Mouse (Mus musculus) frontal cortex, postnatal 10 days (tissue): ENCODE measurements around the gene Gm45837.

Experiments
- DNase-seq, 2 experiments: peaks; one replicate each; pipeline ENCODE4 v3.0.0; 2022; ENCODE audit warnings: low spot score in 2 of 2, mixed read lengths in 1 of 2

Gm45837 gene

DNA sequence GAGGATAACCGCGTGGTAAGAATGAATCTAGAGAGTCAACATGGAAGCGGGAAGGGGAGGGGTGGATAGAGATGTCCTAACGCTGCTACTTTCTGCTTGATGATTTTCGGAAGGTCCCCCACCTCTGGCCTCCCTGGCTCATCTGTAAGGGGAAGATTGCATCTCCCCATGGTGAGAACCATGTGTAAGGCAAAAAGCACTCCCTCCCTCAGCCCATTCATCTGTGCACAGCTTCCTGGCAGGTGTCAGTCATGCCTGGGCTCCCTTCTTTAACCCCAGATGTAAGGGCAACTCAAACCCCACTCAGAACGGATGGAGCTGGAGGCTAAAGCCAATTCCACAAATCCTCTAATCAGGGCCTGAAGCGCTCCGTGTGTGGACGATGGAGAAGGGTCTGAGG lies 89.0 kb downstream of the Gm45837 start:
- no peak for DNase-seq

DNA sequence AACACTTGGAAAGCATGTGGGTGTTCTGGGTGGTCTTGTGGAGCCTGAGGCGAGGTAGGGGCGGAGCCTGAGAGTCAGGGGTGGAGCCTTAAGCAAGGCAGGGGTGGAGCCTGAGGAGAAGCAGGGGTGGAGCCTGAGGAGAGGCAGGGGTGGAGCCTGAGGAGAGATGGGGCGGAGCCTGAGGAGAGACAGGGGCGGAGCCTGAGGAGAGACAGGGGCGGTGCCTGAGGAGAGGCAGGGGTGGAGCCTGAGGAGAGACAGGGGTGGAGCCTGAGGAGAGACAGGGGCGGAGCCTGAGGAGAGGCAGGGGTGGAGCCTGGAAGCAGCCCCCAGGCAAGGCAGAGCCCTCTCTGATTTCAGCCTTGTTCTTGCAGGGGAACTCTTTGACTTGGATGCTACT lies 90.5 kb downstream of the Gm45837 start:
- no peak for DNase-seq

DNA sequence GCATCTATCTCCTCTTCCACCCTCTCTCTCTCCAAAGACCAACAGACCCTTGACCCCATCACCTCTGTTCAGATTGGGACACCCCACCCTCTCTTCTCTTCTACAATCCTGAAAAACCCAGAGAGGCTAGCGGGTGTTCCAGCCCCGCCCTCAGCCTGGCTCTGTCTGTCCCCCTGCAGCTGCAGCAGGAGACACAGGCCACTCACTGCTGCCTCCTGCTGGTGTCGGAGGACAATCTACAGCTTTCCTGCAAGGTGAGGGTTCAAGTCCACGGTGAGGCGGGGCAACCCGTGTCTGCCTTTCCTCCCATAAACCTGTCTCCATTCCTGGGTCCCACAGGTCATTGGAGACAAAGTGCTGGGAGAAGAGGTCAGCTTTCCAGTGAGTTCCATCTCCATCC lies 91.0 kb downstream of the Gm45837 start:
- DNase-seq: no peak

DNA sequence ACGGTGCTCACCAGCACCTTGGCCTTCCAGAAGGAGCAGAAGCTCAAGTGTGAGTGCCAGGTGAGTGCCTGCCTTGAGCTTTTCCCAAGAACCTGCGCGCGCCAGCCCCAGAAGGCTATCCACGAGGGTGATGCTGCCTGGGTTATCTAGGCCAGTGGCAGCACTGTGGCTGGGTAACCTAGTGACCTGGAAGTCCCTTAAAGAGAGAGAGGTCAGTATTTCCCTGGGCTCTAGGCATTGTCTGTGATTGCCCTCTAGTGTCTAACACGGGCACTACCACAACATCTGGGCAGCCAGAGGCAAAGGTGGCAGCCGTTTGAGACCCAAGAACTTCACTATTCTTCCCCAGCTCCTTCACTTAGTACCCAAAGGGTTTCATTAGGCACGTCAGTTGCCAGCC lies 92.7 kb downstream of the Gm45837 start:
- DNase-seq: peak in 1 of 2 experiments; percentile 46

DNA sequence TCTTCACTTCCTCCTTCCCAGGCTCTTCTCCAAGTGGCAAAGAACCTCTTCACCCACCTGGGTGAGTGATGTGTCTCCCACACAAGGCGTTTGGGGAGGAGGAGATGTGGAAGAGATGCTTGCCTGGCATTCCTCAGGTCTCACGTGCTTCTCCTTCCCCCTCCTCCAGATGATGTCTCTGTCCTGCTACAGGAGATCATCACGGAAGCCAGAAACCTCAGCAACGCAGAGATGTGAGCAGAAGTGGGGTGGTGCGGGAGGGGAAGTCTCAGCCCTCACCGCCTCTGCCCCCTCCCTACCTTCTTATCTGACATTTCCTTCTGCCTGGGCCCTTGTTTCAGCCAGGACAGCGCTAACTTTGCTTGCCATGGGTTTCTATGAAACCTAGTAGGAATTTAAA lies 93.1 kb downstream of the Gm45837 start:
- DNase-seq: no peak

DNA sequence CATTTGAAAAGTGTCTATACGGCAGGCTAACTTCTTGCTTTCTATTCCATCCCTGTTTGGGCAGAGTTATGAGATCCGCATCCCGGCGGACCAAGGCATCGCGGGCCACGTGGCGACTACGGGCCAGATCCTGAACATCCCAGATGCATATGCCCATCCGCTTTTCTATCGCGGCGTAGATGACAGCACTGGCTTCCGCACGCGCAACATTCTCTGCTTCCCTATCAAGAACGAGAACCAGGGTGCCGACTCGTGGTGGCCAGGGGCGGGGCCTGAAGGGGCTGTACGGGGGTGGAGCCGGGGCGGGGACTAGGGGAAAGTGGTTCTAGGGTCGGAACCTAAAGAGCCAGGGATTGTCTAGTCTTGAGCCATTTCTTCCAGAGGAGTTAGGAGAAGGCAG lies 93.8 kb downstream of the Gm45837 start:
- DNase-seq: no peak

DNA sequence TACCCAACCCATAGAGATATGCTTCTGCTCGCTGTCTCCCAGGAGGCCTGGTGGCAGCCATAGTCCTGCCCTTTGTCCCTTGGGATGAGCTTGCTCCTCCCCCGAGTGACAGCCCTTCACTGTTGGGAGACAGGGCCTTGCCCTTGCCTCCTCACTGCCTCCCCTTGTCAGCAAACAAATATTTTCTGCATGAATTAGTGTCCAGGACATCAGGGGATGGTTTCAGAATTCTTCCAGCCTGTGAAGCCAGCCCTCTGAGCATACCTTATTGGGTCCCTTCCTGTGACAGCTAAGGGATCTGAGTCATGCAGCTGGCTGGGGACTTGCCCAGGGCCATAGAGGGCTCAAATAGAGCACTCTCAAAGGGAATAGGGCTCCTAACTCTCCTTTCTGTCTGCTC lies 98.5 kb downstream of the Gm45837 start:
- no peak for DNase-seq

DNA sequence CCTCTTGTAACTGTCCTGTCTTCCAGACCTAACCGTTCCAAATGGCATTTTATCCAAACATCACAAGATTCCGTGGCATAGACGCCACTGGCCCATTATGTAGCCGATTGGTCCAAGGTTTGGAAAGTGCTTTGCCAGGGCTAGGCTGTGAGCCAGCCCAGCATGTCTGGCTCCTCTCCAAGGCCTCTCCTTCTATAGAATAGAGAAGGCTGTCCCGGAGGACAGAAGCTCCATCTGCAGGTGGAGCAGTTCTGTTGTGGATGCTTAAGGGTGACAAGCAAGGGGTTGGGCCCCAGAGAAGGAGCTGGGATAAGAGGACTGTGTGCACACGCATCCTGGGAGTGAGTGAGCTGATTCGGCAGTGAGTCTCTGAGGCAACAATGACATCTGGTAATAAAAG lies 103.0 kb downstream of the Gm45837 start:
- DNase-seq: no peak

DNA sequence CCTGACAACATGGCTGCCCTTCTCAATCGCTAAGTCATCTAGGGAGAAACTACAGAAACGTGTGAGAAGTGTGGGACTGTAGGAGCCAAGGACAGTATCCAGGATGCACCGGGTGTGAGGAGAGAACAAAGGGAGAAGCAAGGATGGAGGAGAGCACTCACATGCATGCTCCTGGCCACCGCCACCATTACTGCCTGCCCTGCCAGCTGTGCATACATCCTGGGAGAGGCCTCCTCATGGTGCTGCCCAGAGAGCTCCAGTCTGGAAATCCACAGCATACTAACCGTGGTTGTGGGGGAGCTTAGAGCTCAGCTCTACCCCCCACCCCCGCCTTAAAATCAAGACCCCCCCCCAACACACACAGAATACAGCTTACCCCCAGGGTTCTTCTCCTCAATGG lies 104.1 kb downstream of the Gm45837 start:
- DNase-seq: no peak

DNA sequence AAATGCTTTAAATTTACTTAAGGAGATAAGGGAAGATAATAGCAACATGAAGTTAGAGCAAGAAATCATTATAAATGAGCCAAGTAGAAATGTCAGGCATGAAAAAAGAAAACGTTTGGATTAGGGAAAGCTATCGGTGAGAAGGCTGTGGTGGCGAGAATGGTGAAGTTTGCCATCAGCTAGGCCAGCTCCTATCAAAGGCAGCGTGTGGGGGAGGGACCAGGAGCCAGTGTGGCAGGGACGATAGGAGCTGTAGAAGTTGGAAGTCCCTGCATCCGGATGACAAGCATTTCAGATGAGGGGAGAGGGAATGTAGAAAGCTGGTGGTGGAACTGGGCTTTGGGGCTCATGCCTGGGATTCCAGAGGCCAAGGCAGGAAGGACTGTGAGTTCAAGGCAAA lies 104.6 kb downstream of the Gm45837 start:
- DNase-seq: no peak

DNA sequence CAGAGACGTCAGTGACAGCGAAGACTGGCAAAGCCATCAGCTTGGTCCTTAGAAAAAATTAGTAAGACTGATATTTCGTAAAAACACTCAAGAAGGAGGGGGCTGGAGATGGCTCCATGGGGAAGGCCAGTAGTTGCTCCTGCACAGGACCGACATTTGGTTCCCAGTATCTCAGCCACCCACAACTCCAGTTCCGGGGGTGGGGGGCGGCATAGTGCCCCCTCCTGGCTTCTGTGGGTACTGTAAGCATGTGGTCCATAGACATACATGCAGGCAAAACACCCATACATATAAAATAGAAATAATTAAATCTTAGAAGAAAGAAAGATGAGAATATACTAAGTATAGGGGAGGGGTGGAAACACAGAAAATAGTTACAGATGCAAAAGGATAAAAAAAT lies 105.8 kb downstream of the Gm45837 start:
- no peak for DNase-seq

DNA sequence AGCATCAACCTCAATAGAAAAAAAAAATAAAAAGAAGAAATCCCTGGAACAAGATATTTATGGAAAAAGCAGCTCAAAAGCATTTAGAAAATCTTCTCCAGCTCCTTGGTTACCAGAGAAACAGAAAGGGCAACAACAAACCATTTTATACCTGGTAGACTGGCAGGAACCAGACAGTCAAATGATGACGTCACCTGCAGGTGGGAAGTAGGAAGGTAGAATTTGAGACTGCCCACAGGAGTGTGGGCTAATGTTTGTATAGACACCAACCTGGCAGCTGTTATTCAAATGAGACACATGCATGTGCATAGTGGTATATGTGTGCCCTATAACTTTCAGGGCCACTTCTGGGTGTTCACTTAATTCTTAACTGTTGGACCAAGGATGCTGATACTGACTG lies 111.0 kb downstream of the Gm45837 start:
- DNase-seq: no peak

DNA sequence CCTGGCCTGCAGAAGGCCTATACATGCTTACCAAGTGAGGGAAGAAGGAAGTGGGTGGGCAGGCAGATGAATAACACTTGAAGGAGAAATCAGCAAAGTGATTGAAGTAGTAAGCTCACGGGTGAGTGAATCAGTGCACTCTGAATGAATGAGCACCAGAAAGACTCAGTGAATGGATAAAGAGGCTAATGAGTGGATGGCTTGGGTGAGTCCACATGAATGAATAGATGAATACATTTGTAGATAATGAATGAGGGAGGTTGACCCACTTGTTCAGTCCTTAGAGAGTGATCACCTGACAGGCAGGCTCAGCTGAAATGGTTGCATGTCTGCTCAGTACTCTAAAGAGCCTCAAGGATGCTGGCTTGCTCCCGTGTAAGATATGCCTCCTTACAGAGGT lies 112.5 kb downstream of the Gm45837 start:
- DNase-seq: no peak

DNA sequence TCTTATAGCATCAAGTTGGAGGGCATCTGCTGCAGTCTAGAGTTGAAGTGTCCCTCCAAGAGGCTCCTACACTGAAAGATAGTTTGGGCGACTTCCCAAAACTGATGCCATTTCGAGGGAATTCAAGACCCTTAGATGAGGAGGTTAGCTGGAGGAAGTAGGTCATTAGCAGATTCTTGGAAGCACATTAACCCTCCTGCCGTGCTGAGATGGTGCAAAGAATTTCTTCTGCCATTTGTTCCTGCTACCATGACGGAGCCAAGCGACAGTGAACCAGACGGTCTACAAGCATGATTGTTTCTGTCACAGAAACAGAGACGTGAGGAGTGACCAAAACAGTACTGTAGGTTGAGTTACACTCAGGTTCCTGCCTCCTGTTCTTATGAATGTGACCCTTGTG lies 115.8 kb downstream of the Gm45837 start:
- DNase-seq: no peak

DNA sequence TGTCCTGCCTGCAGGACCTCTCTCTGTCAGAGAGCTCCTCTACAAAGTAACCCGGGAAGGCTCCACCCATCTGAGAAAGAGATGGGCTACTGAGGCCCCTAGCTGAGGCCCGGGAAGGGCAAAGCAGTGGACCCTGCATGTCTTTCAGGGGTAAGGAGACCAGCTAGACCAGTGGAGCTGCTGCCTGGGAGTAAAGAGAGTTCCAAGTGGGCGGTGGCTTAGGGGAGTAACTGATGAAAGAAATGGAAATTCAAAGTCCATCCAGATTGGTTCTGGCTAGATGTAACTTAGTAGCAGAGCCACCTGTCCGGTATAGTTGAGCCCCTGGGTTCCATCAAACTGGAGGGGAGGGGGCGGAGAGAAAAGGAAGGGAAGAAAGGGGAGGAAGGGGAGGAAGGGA lies 123.7 kb downstream of the Gm45837 start:
- DNase-seq: no peak

DNA sequence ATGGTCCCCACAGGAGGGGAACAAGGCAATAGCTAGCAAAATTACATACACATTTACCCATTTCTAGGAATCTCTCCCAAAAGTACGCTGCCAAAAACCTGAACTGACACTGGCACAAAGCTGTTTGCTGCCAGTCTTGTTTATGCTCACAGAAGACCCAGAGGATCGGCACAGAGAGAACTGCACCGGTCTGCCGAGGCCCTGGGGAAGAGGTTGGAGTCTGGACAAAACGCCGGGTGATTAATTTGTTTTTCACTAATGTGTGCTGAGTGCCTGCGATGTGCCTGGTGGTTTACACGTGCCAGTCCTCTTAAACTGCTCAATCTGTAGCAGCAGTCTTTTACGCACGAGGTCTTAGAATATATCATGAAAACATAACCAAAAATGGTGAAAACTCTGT lies 124.4 kb downstream of the Gm45837 start:
- DNase-seq: no peak

DNA sequence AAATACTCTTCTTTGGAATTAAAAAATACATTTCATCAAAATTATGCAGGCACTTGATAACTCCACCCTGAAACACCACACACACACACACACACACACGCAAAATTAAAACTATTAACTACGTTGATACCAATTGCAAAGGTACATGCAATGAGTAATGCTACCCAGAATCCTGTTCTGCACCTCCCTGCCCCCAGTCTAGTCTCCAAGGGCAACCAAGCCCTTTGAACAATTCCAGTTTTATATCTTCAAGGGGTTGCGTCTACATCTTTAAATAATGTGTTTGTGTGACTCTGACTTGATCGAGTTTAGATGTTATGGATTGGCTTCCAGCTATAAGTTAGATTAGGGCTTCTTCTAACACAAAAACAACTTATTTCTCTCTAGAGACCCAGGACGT lies 124.8 kb downstream of the Gm45837 start:
- DNase-seq: no peak

DNA sequence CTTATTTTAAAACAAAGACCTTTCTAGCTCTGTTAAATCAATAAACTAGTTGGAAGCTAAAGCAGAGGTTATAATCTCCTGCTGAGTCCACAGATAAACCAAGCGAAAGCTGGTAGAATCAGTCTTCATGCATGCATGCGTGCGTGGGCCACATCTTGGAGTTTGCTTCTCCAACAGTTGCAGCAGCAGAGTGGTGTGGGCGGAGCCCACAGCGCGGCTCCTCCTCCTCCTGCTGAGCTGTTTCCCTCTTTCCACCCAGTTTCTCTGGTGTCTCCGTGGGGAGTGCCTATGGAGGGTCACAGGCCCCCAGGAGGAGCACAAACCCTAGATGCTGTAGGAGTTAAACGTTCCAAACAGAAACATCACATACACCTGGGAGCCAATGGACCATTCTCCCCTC lies 126.9 kb downstream of the Gm45837 start:
- DNase-seq: no peak

DNA sequence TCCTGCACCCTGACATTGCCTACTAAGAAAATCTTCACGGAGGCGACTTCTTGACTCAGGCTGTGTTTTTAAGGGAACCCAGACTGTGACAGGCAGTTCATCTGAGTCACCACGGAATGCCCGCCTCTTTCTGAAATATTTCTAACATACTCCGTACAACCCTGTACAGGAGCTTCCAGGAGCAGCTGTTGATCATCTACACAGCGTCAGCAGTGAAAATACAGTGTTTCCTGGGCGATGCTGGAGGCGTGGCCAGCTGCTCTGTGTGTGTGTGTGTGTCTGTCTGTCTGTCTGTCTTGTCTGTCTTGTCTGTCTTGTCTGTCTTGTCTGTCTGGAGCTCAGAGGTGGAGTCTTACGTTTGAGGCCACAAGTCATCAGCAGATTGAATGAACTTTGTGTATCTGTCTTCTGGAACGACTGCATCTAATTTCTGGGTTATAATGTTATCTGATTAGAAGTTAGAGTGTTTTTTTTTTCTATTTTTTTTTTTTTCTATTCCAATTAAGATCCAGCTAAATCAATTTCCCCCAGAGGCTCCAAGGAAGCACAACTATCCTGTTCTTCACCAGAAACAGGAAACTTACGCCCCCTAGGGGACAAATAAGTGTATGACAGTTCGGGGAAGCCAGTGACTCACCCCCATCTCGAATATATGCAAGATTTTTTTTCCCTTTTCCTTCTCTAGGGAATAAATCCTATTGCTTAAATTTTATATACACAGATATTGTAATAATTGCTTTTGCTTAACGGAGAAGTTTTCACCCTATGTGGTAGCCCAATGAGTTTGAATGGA lies 127.7 kb downstream of the Gm45837 start:
- DNase-seq: peak in 1 of 2 experiments; percentile 49

DNA sequence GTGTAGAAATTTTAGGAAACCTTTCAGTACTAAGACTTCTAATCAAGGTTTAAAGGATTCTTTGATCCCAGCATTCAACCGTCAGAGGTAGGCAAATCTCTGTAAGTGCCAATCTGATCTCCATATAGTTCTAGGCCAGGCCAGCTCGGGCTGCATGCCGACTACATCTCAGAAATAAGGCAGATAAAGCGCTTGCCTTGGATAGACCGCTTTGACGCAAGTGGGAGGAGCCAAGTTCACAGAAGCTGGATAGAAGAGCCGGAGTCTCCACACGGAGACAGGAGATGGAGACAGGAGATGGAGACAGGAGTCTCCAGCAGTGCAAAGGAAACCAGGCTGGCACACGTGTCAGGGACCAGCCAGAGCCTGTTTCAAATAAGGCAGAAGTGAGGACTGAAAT lies 129.1 kb downstream of the Gm45837 start:
- no peak for DNase-seq

DNA sequence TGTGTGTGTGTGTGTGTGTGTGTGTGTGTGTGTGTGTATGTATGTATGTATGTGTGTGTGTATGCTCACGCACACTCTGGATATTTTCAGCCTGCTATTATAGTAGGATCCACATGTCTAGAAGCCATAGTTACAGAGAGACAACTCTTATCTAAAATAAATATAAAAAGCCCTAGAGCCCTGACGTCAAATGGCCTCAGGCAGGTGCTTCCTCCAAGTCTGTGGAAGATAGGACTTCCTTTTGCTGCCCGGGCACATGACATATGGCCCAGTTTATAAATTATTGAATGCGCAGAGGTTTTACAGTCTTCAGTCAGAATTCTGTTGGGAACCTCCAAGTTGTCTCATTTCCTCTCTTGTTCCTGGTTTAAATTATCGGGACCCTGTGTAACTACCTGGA lies 130.0 kb downstream of the Gm45837 start:
- DNase-seq: no peak

DNA sequence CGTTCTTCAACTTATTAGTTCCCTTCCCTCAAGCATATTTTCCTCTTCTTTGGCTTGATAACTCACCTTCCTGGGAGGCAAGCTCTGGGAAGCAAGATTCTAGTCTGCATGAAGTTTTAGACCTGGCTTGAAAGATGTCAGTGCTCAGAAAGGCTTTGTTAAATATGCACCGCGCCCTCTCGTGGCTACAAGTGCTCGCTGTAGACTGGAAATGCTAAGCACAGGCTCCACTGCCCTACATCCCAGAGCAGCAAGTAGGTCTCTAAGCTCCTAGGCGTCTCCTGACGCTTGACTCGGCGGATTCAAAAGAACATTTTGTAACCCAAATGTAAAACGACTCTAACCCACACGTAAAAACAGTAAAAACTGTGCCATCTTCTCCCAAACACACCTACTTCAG lies 130.4 kb downstream of the Gm45837 start:
- peak; percentile 72 to 74 for DNase-seq

DNA sequence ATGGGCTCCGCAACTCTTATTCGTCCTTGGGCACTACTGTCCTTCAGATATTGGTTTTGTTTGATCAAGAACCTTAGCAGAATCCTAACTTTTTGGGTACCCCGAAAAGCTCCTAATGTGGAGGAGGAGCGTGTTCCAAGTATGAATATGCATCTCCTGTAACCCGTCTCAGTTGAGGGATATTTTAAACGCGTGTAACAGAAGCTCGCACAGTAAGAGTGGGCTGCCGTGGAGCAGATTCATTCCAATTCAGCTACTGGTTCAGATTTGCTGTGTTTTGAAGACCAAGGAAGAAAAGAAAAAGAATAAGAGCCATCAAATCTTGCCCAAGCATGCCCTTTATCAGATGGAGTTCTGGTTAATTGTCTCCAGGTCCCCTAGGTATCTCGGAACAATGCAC lies 131.0 kb downstream of the Gm45837 start:
- no peak for DNase-seq

DNA sequence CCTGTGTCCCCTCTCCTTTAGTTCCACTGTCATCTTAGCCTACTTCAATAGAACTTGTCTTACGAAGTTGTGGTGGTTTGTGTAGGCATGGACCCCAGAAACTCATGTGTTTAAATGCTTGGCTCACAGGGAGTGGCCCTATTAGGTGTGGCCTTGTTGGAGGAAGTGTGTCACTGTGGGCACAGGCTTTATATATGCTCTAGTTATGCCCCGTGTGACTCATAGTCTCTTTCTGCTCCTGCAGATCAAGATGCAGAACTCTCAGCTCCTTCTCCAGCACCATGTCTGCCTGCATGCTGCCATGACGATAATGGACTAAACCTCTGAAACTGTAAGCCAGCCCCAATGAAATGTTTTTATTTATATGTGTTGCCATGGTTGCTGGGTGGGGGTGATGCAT lies 137.0 kb downstream of the Gm45837 start:
- DNase-seq: no peak
